Mouse (Mus musculus) adrenal gland, postnatal 36 days (tissue): ENCODE data around the gene Nxn. TPM values are rescaled to one million over a fixed set of nuclear protein-coding genes. Genes with fewer than 3 reads are reported as not detected.

ENCODE experiments used
- DNase-seq, 2 experiments: peaks; one replicate each; pipeline ENCODE4 v3.0.0; 2021; ENCODE audit warnings: mixed read lengths in 1 of 2
- long read RNA-seq, 2 experiments: library from polyadenylated mRNA; stranded (forward); transcript quantifications; one replicate each; pipeline ENCODE4 v2.0.0; 2021; ENCODE audit warnings: borderline sequencing depth in 2 of 2
- total RNA-seq, 2 experiments: library from RNA; stranded (reverse); gene quantifications; 2 replicates each; pipeline ENCODE4 v1.2.3; 2021

Nxn gene
- 10 to 100 TPM; 28.3 to 29.7 TPM for total RNA-seq
- long read RNA-seq, experiment 1, transcript Nxn-201 (8 exons, 2,755 nt), result major isoform, 45 of 50 reads
- long read RNA-seq, experiment 1, partial matches to known transcripts, result 2 of 50 reads
- long read RNA-seq, experiment 1, other reads (novel, unspliced or antisense), result 3 of 50 reads
- long read RNA-seq, experiment 2, transcript Nxn-201 (8 exons, 2,755 nt), result major isoform, 16 of 19 reads
- long read RNA-seq, experiment 2, partial matches to known transcripts, result 1 of 19 reads
- long read RNA-seq, experiment 2, other reads (novel, unspliced or antisense), result 2 of 19 reads

DNA sequence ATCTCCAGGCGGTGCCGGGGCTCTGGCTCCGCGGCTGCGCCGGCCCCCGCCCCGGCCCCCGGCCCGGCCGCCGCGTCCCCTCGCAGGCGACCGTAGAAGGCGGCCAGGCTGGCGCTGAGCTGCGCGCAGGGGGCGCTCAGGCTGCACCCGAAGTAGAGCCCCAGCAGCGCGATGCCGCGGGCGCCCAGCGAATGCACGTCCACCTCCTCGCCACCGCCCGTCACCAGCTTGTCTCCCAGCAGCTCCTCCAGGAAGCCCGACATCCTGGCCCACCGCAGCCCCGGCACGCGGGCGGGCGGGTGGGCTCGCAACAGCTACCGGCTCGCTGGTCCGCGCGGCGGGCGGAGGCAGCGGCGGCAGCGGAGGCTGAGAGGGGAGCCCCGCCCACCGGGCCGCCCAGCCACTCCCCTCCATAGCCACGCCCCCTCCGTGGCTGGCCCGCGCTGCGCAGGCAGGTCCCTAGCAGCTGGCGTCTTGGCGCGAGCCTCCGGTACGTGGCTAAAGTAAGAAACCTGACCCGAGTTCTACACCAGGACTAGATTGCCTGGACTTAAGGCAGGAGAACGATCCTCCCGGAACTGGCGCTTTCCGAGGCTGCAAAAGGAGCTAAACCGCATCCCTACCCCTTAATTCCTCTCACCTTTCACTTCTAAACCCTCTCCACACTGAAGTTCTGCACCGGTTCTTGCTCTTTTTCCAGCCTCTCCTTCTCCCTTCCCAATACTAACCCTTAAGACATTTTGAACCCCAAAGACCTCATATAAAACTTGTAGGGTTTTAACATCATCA, at the start of gene Nxn:
Nxn (minus strand) TSS at position 343 of the 789 bp plus-strand sequence.
- DNase-seq, result peak; percentile 96 to 98

DNA sequence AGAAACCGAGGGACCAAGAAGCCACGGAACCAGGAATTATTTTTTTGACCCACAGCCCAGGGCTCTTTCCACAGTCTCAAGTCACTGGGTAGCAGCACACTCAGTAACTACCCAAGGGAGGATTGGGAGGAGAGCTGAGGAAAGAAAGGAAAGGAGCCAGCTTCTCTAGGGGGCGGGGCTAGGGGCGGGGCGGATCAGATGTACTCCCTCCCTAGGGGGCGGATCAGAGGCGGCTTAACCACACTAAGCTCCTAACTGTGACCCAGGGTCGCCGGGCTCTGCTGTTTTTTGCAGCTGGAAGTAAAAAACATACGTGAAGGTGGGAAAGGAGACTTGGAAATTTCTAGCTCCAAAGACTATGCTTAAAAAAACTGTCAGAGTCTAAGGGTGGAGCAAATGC, 47.3 kb upstream of the Nxn start:
- no peak for DNase-seq

DNA sequence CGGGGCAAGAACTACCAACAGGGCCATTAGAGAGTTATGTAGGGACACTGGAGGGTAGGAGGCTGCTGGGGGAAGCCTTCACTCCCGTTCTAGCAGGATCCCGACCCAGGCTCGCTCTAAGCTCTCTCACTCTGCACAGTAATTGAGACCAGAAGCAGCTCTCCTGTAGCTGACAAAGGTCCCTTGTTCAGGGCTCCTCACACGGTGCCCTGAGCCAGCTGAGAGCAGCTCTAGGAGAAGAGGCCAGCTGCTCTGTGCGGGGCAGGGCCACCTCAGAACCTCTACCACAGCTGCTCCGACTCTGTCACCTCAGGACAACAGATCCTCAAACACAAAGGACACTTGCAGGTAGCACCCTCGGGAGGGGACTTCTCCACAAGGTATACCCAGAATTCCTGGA, 46.5 kb upstream of the Nxn start:
- DNase-seq, result no peak

GRCm38 (mm10) chr11:76439666-76440065, 40.7 kb upstream of the Nxn start:
- DNase-seq, result no peak

DNA sequence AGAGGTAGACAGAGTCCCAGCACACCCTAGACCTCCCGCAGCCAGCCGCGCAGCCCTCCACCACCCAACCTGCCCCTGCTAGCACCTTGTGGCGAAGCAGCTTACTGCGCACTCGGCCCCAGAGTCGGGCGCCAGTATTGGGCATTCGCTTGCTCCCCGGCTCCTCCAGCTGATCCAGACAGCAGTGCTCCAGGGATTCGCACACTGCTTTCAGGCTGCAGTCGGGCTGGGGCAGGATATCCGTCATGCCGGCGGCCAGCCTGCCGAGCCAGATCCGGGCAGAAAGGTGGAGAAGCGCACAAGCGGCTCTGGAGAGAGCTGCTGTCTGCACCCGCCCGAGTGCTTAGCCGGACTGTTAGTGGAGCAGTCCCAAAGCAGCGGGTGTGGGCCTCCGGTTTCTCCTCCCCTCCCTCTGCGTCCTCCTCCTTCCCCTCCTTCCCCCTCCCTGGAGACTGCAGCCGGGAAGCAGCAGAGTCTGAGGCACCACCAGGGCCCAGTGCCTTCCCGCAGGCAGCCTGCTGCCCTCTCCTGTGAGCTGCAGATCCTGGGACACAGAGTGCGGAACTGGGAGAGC, 38.0 kb upstream of the Nxn start:
- DNase-seq, result peak; percentile 62 to 70

- peak in 1 of 2 experiments; percentile 37 for DNase-seq
Observed at GRCm38 (mm10) chr11:76436009-76436408, 37.1 kb upstream of the Nxn start.

DNA sequence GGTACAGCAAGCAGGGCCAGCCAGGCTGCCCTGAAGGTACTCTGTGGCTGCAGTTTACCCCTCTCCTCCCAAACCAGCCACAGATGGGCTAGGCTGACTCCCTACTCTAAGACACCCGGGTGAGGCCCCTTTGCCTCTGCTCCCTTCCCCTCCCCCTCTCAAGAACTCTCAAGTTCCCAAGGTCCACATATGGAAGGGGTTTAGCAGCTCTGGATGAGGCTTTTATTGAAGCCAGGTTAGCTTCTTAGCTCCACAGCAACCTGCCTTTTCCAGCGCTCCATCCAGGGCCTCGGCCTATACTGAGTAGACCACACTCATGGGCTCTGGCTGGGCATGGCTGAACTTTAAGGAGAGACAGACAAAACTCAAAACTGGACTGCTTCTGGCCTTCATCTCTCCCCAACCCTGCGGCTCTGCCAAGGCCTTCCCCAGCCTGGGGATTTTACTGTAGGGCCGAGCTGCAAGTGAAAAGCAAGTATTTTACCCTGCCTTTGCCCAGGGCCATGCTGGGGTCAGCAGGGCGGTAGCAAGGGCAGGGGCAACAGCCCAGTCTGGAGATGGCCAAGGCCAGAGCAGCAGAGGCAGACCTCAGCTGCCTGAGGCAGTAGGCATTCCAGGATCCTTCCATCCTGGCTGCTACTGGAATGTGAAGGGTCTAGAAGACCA, 31.2 kb upstream of the Nxn start:
- DNase-seq, result peak; percentile 33 to 35

- no peak for DNase-seq
Observed at GRCm38 (mm10) chr11:76429556-76429955, 30.6 kb upstream of the Nxn start.

DNA sequence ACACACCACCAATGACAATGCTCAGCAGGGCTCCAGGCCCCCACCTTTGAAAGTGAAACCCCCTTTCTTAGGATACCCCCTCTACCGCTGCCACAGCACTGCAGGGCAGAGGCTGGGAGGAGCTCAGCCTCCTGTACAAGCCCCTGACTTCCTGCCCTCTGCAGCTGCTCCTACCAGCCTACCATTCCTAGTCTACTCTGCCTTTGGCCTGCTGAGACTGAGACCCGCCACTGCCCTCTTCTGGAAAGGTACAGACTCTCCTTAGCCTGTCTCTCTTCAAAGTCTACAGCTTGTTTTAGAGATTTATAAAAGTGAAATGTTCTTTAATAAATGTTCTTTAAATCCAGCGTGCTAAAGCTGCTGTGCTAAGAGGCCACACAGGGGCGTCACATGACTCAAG, 30.1 kb upstream of the Nxn start:
- DNase-seq, result no peak

- no peak for DNase-seq
Observed at GRCm38 (mm10) chr11:76427781-76428180, 28.8 kb upstream of the Nxn start.

DNA sequence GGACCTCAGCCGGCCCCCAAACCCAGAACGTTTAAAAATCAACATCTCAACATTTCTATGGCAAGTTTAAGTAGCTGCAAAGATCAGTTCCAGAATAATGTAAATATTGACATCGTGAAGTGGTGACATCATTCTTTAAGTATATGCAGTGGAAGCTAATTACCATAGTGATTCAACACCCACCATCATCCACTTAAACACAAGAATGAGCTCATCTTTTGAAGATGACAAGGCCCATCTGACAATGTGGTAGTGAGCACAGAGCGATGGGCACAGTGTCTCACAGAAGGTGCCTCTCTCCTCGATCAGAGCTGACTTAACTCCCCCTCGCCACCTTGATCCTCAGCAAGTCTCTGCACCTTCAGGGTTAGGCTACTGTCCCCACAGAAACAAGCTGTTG, 26.8 kb upstream of the Nxn start:
- DNase-seq, result no peak

- no peak for DNase-seq
Observed at GRCm38 (mm10) chr11:76420896-76421295, 22.0 kb upstream of the Nxn start.

- DNase-seq, result no peak
Observed at GRCm38 (mm10) chr11:76419179-76419578, 20.2 kb upstream of the Nxn start.

- peak; percentile 82 to 85 for DNase-seq
Observed at GRCm38 (mm10) chr11:76418423-76418822, 19.5 kb upstream of the Nxn start.

- no peak for DNase-seq
Observed at GRCm38 (mm10) chr11:76415985-76416384, 17.0 kb upstream of the Nxn start.

DNA sequence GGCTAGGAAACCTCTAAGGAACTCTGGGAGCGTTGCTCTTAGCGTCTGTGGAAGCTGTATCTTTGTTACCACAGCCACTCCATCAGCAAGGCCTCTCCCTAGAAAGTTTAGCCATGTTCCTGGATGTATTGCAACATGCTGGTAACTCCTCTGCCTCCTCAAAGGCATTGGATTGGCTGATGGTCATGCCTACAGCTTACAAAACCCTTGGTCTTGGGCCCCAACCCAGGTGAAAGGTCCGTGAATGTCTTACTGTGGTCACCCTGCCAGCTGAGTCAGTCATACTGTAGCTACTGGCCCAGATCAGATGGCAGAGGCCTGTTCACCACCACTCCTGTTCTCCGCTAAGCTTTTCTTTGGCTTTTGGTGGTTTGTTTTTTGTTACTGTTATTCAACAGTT, 16.1 kb upstream of the Nxn start:
- DNase-seq, result peak; percentile 52 to 53

DNA sequence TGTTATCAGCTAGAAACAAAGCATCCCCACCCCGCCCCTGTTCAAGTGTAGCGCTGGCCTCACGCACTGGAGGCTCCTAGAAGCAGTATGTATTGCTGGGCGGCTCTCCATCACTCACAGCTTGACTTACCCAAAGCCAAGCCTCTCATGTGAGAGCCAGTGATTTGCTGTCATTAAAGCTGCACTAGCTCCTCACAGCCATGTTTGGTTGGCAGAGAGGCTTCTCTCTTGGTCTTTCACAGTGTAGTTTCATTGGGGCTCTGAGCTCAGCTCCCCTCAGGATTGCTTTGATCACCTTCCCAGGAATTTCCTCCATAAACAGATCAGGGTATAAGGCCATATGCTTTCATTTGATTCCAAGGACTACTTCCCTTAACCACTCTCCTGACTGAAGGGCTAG, 14.3 kb upstream of the Nxn start:
- no peak for DNase-seq

GRCm38 (mm10) chr11:76410826-76411225, 11.9 kb upstream of the Nxn start:
- peak; percentile 51 to 71 for DNase-seq

- DNase-seq, result peak; percentile 95 to 96
Observed at GRCm38 (mm10) chr11:76406702-76407583, 8.0 kb upstream of the Nxn start, which contains the start of gene Timm22. Gene Timm22, plus strand, starts transcription at chr11:76406952.

DNA sequence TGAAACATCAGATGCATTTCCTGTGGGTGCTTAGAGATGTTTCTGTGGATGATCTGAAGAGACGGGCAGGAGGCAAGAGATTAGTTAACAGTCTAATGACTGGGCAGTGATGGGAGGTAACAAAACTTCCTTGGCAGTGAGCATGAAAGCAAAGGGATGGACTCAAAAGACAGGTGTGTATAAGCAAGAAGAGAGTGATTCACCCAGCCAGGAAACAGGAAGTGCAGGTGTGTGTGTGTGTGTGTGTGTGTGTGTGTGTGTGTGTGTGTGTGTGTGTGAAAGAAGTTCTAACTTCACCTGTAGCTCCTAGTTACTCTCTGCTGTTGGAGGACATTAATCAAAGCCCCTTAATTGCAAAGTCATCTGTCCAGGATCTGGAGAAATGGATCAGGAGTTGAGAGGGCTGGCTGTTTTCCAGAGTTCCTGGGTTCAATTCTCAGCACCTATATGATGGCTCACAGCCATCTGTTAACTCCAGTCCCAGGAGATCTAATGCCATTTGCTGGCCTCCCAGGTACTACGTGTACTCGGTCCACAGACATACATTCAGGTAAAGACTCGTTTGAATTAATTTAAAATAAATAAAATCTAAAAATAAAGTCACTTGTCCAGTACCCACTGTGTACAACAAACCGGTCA, 6.8 kb upstream of the Nxn start:
- DNase-seq, result no peak

DNA sequence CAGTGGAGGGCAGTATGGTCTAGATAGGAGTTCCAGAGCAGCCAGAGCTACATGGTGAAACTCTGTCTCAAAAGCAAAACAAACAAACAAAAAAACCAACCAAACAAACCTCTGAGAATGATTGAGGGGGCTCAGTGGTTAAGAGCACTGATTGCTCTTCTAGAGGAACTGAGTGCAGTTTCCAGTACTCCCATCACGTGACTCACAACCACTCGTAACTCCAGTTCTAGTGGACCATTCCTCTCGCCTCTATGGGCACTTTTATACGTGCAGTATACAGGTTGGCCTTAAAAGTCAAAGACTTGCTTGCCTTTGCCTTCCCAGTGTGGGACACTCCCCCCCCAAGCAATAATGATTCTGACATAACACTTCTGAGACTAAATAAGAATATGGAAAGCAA, 6.2 kb upstream of the Nxn start:
- DNase-seq, result no peak
